ENCODE assay signal across 8 mouse cellular contexts in the genomic region with DNA sequence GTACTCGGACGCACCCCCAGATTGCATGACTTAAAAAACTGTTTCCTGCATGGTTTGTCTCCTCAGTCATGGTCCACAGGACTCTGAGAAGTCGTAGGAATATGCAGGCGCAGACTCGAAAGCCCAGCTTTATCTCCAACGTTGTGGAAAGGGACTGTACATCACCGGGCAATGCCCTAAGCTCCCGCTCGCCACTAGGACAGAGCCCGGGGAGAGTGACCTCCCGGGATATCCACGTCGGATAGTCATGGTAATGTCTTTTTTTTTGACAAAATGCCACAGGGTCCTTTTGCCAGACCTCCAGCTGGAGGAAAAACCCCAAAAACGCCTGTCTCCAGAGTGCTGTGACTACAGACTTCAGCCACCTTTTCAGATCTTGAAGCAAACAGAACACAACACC. TPM values are rescaled to one million over a fixed set of nuclear protein-coding genes. Genes with fewer than 3 reads are reported as not detected.
DNase-seq lines count a peak whose midpoint lies in the region; ATAC-seq lines count a peak whose summit lies in the region.

No protein-coding gene starts in this region.

- DNase-seq in gastrocnemius, postnatal 25 days: peak; percentile 13
- DNase-seq in gastrocnemius, postnatal 36 days: no peak
- DNase-seq in MN1 (ENCODE audit: low spot score): peak; percentile 33
- peak; percentile 32 for DNase-seq in kidney, adult 9 months
- peak; percentile 26 for DNase-seq in lung, postnatal 36 days
- no peak for DNase-seq in Muller cell, postnatal 12 days (ENCODE audit: inconsistent ontology term)
- DNase-seq in frontal cortex, postnatal 10 days (ENCODE audit: low spot score in 2 of 2): no peak

- peak overlapping the region; percentile 95 for H3K4me2 ChIP-seq in forebrain, embryonic 16.5 days (ENCODE audit: low read length)

- 0% methylated on average over 14 of the region's 14 CpGs for WGBS in forebrain, embryonic 16.5 days

- H3K9me3 ChIP-seq in forebrain, embryonic 16.5 days (ENCODE audit: control insufficient read depth, low read length): no peaks in the 10 kb centered on the region

- H3K27ac ChIP-seq in forebrain, embryonic 16.5 days (ENCODE audit: low read length): peak overlapping the region; percentile 93

- intact Hi-C loops in gastrocnemius, postnatal 36 days (cut with DNase I): no loop called here

- no peaks in the 10 kb centered on the region for H3K27me3 ChIP-seq in forebrain, embryonic 16.5 days (replicated peaks; ENCODE audit: control insufficient read depth, insufficient read depth, low read length)

- H3K4me3 ChIP-seq in forebrain, embryonic 16.5 days (replicated peaks; ENCODE audit: low read length): peak overlapping the region; percentile 84

- no peak for ATAC-seq in forebrain, embryonic 16.5 days

- H3K4me1 ChIP-seq in forebrain, embryonic 16.5 days (replicated peaks; ENCODE audit: control insufficient read depth, insufficient read depth, low read length): peaks cover 19% of the 10 kb centered on the region

- peaks cover 9% of the 10 kb centered on the region for H3K36me3 ChIP-seq in forebrain, embryonic 16.5 days (ENCODE audit: control insufficient read depth, insufficient read depth)

- peak overlapping the region; percentile 80 for H3K9ac ChIP-seq in forebrain, embryonic 16.5 days (replicated peaks; ENCODE audit: low read depth, low read length)

RNA-seq across cellular contexts. Expression of a gene that starts 0.7 kb away (rescaled TPM):
- total RNA-seq in gastrocnemius, postnatal 25 days (2021): 1 to 10 TPM; 6.5 to 6.6 TPM
- 1 to 10 TPM; 6.0 to 6.3 TPM for total RNA-seq in gastrocnemius, postnatal 36 days (2021)
- 51.3 and 52.3 TPM in 2 replicates for polyA plus RNA-seq in forebrain, embryonic 16.5 days (2015; fragmentation: Nextera tagmentation; extraction: Ambion mirVana)

RNA-seq across cellular contexts. Expression of a gene that starts 23.4 kb away (rescaled TPM):
- 10 to 100 TPM in 1 of 2 experiments, 1 to 10 TPM in 1; 9.9 to 10.4 TPM for total RNA-seq in gastrocnemius, postnatal 25 days (2021)
- 10 to 100 TPM in 1 of 2 experiments, 1 to 10 TPM in 1; 7.2 to 11.0 TPM for total RNA-seq in gastrocnemius, postnatal 36 days (2021)
- 81.9 and 86.4 TPM in 2 replicates for polyA plus RNA-seq in forebrain, embryonic 16.5 days (2015; fragmentation: Nextera tagmentation; extraction: Ambion mirVana)

RNA-seq across cellular contexts. Expression of a gene that starts 49.6 kb away (rescaled TPM):
- total RNA-seq in gastrocnemius, postnatal 25 days (2021): under 1 TPM in 1 of 2 experiments, not detected in 1; 0.48 TPM
- not detected for total RNA-seq in gastrocnemius, postnatal 36 days (2021)
- polyA plus RNA-seq in forebrain, embryonic 16.5 days (2015; fragmentation: Nextera tagmentation; extraction: Ambion mirVana): 0.80 and 1.4 TPM in 2 replicates

Comparison
In these comparisons a context has a peak if more than half of its experiments do, and no peak if none do; other contexts are left out.
1. DNase-seq: peak in gastrocnemius, postnatal 25 days (single experiment), MN1 (single experiment), kidney, adult 9 months (single experiment) and lung, postnatal 36 days (single experiment); none in gastrocnemius, postnatal 36 days (0 of 2), Muller cell, postnatal 12 days (single experiment) and frontal cortex, postnatal 10 days (0 of 2).